Mouse (Mus musculus) kidney, embryonic 15.5 days (tissue): ENCODE measurements around the gene Krt13. TPM values are rescaled to one million over a fixed set of nuclear protein-coding genes. Genes with fewer than 3 reads are reported as not detected.

Experiments
- ATAC-seq: fragments of 200-750 bp; cut with Nextera tagmentation; replicated peaks from 2 replicates; pipeline ENCODE4 v1.8.0; 2017; ENCODE audit warnings: moderate TSS enrichment; ENCODE audit not compliant: low FRiP score
- H3K27ac ChIP-seq: fragments of 300-500 bp; sonication (generic); 2 replicates; pipeline ENCODE4 v1.5.1; 2015; ENCODE audit warnings: mild to moderate bottlenecking, inconsistent platforms
- H3K27me3 ChIP-seq: fragments of 300-500 bp; sonication (generic); 2 replicates; pipeline ENCODE4 v1.6.1; 2015; ENCODE audit warnings: inconsistent platforms
- H3K36me3 ChIP-seq: fragments of 300-500 bp; sonication (generic); 2 replicates; pipeline ENCODE4 v1.6.1; 2015; ENCODE audit warnings: inconsistent platforms
- H3K4me1 ChIP-seq: fragments of 300-500 bp; sonication (generic); 2 replicates; pipeline ENCODE4 v1.6.1; 2015; ENCODE audit warnings: inconsistent platforms
- H3K4me2 ChIP-seq: fragments of 300-500 bp; sonication (generic); 2 replicates; pipeline ENCODE4 v1.6.1; 2015; ENCODE audit warnings: moderate library complexity, mild to moderate bottlenecking, inconsistent platforms
- H3K4me3 ChIP-seq: fragments of 300-500 bp; sonication (generic); replicated peaks from 2 replicates; pipeline ENCODE4 v1.5.1; 2015; ENCODE audit warnings: mild to moderate bottlenecking, inconsistent platforms
- H3K9ac ChIP-seq: fragments of 300-500 bp; sonication (generic); 2 replicates; pipeline ENCODE4 v1.6.1; 2015; ENCODE audit warnings: mild to moderate bottlenecking, inconsistent platforms
- H3K9me3 ChIP-seq: fragments of 300-500 bp; sonication (generic); replicated peaks from 2 replicates; pipeline ENCODE4 v1.6.1; 2016; ENCODE audit warnings: inconsistent platforms
- WGBS: fragments of 180-500 bp; shearing (Covaris S2); methylation state at CpG from one replicate; pipeline ENCODE4 v1.1.7; 2015; ENCODE audit warnings: mixed read lengths; 5-methylcytosine and 5-hydroxymethylcytosine counted together
- polyA plus RNA-seq: library from polyadenylated mRNA; unstranded; fragments of >200 nt; fragmentation: Nextera tagmentation; extraction: Ambion mirVana; gene quantifications from 2 replicates; pipeline ENCODE4 v1.2.1, GENCODE M21; 2015

Gene Krt13
- polyA plus RNA-seq: 0.51 and 0.57 TPM in 2 replicates

DNA sequence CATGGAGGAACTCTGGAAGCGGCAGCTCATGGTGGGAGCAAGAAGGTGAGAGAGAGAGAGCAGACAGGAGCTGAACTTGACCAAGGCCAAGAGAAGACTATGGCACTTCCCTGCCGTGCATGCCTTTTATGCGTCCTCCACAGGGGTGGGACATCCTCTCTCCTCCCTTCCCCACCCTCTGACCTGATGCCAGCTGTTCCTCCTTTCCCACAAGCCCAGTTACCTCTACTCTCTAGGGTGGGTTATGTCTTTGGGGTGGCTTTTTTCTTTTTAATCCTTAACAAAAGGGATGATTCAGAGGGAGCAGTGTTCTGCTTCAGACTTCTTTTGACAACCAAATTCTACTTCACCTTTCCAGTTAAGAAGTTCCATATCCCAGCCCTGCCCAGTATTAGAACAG is at the start of gene Krt13:
Gene Krt13 (minus strand): TSS at position 101 of the 400 bp plus-strand sequence.
- Histone ChIP-seq H3K27ac (no peak within 1 kb of the TSS), H3K4me3 (no peak within 1 kb of the TSS), H3K36me3 (no peaks in the 10 kb centered on the region), H3K27me3 (no peaks in the 10 kb centered on the region; the same call in 1 of the 2 replicates), H3K4me1 (no peaks in the 10 kb centered on the region), H3K4me2 (no peak within 1 kb of the TSS), H3K9me3 (no peaks in the 10 kb centered on the region), H3K9ac (no peak within 1 kb of the TSS)
- no peak for ATAC-seq
- WGBS: 68% methylated on average over 3 of the region's 3 CpGs

DNA sequence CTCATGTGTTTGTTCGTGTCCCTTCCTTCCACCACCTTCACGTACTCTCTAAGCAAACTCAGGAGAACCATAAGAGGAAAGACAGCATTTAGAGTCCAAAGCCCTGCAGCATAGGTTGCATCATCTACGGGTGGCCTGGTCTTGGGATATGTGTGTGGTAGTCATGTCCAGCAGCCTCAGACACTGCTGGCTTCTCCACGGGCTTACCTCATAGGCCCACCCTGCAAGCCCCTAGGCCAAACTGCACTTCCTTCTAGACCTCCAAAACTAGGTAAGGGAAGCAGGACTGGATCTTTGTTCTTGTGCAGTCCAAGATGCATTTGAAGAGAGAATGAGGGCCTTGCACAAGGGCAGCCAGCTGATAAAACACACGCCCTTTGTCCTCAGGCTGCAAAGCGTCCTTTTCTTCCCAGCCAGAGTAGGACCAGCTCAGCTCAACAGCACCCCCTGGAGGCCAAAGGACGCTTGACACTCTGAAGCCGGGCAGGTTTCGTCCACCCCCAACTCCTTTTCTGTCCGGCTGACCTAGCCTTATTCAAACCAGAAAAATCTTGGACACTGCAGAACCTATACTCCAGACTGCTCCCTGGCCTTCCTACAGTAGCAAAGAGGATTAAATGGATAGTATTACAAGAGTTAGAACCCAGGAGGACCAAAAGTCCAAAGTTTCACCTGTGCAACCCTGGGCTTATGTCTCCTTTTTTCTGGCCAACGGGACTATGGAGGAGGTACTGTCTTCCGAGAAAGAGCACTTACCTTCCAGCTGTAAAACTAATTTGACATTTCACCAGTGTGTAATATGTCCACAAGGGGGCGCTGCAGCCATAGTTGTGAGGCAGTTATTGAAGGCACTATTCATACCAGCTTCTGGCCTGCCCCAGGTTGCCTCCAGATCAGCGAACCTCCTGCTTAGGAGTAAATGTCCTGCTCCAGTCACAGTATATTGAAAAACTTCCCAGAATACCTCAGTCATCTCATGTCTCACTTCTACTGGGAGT is 47.7 kb upstream of the Krt13 start:
- Histone ChIP-seq H3K27me3 (no peaks in the 10 kb centered on the region), H3K36me3 (no peaks in the 10 kb centered on the region), H3K4me2 (0 out of 2 replicates have a peak overlapping the region, but pooled peaks have one; percentile 15), H3K4me1 (peaks cover 23% of the 10 kb centered on the region), H3K9me3 (no peaks in the 10 kb centered on the region), H3K27ac (no peak overlapping the region), H3K4me3 (no peak overlapping the region), H3K9ac (no peak overlapping the region)
- WGBS: 28% methylated on average over 14 of the region's 14 CpGs
- 0 out of 2 replicates have a peak, but pooled peaks have one; percentile 33 for ATAC-seq

DNA sequence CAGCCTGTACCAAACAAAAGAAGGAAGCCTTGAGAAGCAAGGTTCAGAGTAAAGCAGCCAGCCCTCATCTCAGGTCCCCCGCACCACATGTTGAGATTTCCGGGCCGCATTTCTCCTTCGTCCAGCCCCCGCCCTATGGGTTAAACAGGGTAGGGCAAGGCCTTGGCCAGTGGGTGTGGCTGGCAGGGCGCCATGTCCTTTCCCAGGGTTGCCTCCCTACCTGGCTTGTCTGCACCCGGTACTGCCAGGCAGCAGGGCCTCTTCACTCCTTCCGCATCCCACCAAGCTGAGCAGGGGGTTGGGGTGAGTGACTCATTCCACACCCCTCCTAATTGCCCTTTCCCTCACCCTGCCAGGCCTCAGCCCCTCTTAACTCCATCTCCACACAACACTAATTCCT is 46.7 kb upstream of the Krt13 start:
- H3K4me3 ChIP-seq: no peak overlapping the region
- H3K4me2 ChIP-seq: no peak overlapping the region
- no peak overlapping the region for H3K27ac ChIP-seq
- H3K4me1 ChIP-seq: peaks cover 24% of the 10 kb centered on the region
- no peak overlapping the region for H3K9ac ChIP-seq
- no peaks in the 10 kb centered on the region for H3K36me3 ChIP-seq
- 53% methylated on average over 8 of the region's 8 CpGs for WGBS
- ATAC-seq: peak; percentile 73; the same call in 1 of the 2 replicates
- H3K9me3 ChIP-seq: no peaks in the 10 kb centered on the region
- H3K27me3 ChIP-seq: no peaks in the 10 kb centered on the region

DNA sequence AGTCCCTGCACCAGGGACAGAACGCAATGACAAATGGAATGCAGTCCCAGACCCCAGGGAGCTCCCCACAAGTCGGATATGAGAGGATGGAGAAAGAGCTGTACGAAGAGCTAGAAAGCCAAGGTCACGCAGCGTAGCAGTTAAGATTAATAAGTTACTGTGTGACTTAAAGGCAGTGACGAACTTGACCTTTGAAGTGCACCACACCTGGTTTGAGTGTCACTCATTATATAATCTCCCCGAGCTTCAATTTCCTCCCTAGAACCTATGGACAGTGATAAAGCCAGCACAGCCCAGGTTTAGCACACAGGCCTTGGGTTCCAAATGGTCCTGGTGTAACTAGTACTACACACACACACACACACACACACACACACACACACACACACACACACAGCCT is 43.0 kb upstream of the Krt13 start:
- WGBS: 30% methylated on average over 7 of the region's 7 CpGs
- H3K27ac ChIP-seq: peak overlapping the region; percentile 68
- H3K27me3 ChIP-seq: no peaks in the 10 kb centered on the region
- peaks cover 24% of the 10 kb centered on the region for H3K4me1 ChIP-seq
- no peaks in the 10 kb centered on the region for H3K36me3 ChIP-seq
- H3K4me3 ChIP-seq: no peak overlapping the region
- H3K9me3 ChIP-seq: no peaks in the 10 kb centered on the region
- no peak overlapping the region for H3K9ac ChIP-seq
- no peak overlapping the region for H3K4me2 ChIP-seq
- 0 out of 2 replicates have a peak, but pooled peaks have one; percentile 20 for ATAC-seq

DNA sequence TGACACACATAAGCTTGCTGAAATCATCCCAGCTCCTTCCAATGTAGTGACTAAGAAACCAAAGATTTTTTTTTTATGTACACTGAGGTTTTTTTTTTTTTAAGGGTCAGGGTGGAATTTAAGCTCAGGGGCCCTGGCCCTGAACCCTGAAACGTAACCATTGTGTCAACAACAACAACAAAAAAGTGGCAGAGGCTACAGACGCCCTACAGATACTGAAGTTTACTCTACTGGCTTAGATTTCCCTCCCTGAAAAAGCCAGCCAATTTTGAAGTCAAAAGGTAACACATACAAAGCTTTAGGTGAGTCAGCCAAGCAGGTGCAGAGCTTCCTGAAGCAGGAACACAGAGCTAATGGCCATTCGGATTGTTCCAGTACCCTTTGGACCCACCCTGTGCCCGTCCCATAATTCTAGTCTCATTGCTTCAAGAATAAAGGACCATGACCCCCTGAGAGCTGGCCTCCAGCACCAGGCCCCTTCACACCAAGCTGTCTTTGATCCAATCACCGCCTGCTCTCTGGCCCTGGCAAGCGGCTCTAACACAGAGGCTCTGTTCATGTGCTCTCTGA is 36.6 kb upstream of the Krt13 start:
- ATAC-seq: no peak
- 0 out of 2 replicates have a peak, but pooled peaks cover 9% of the 10 kb centered on the region for H3K4me1 ChIP-seq
- H3K4me2 ChIP-seq: no peak overlapping the region
- no peak overlapping the region for H3K27ac ChIP-seq
- H3K27me3 ChIP-seq: no peaks in the 10 kb centered on the region
- H3K9ac ChIP-seq: no peak overlapping the region
- WGBS: 48% methylated on average over 6 of the region's 6 CpGs
- H3K9me3 ChIP-seq: no peaks in the 10 kb centered on the region
- no peak overlapping the region for H3K4me3 ChIP-seq
- H3K36me3 ChIP-seq: no peaks in the 10 kb centered on the region

DNA sequence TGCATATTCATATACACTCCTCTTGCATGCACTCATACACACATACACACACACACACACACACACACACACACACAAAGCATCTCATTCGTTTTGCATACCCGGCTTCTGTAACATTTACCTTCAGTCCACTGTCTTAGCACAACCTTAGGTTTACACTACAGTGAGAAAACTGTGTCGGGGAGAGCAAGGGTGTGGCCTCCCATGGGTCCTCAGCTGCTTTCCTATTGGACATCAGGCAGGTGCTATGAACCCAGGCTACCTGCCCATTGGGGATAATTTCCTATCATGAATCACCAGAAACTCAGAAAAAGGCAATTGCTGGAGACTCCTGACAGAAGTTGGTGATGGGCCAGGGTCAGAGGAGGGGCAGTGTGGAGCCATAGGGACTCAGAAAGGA is 36.0 kb upstream of the Krt13 start:
- H3K4me3 ChIP-seq: no peak overlapping the region
- no peaks in the 10 kb centered on the region for H3K27me3 ChIP-seq
- H3K36me3 ChIP-seq: no peaks in the 10 kb centered on the region
- no peak overlapping the region for H3K4me2 ChIP-seq
- H3K4me1 ChIP-seq: 0 out of 2 replicates have a peak, but pooled peaks cover 9% of the 10 kb centered on the region
- no peak overlapping the region for H3K9ac ChIP-seq
- WGBS: 73% methylated on average over 3 of the region's 3 CpGs
- no peak overlapping the region for H3K27ac ChIP-seq
- ATAC-seq: no peak
- H3K9me3 ChIP-seq: no peaks in the 10 kb centered on the region

DNA sequence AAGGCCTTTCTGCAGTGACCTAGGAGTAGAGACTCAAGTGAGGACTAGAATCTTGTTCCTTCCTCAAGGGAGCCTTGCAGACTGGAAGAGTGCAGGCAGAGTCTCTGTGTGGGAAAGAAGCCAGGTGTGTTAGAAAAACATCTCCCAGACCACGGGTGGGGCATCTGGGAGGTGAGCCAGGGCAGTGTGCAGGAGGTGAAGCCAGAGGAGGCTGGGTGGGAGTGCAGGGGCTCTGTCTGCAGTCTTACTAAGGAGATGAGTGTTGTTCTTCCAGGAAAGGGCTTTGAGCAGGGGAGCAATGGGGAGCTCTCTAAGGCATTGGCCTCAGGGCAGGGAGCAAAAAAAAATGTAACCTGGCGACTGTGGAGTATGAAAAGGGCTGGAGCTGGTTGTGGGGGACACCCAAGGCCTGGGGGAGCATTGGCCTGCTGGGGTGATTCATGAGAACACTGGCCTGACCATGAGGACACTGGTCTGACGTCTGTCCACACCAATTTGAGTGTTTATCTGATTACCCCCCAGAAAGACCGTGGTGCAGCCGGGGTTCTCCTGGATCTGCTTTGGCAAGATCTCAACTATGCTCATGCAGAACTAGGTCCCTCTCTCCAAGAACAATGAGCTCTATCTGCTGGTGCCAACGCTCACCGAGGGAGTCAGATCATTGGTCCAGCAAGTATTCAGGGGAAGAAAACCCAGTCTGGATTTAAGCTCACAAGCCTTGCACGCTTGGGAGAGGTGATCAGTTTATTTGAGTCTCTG is 34.3 kb upstream of the Krt13 start:
- H3K9me3 ChIP-seq: no peaks in the 10 kb centered on the region
- WGBS: 63% methylated on average over 8 of the region's 8 CpGs
- no peak overlapping the region for H3K4me2 ChIP-seq

DNA sequence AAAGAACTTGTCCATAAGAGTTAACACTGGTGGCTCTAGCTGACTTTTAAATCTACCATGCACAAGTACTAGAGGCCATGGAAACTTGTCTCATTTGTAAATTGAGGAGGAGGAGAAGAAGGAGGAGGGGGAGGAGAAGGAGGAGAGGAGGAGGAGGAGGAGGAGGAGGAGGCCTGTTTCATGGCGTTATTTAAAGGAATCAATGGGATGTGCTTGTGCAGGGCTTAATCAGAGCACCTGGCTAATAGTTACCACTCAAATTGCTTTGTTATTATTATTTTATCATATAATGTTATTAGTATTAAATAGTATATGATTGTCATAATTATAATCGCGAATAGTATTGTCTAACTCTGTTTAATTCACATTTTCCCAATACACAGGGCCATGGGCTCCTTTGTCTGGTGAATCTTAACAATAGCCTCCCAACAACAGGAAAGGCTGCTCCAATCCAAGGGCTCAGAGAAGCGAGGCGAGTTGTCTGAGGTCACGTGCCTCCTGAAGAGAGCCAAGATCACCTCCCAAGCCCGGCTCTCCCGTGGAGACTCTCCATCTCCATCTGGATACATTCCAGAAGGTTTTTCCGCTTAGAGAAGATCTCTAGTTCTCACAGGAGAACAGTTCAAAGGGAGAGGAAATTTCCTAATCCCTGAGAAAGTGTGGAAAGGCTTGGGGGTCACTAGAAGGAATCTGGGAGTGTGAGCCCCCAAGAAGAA is 27.4 kb upstream of the Krt13 start, which contains the start of gene Krt19:
Gene Krt19 (minus strand): TSS at position 51 of the 716 bp plus-strand sequence.
- Histone ChIP-seq H3K4me2 (no peak within 1 kb of the TSS), H3K9me3 (no peaks in the 10 kb centered on the region), H3K27ac (0 out of 2 replicates have a peak within 1 kb of the TSS, but pooled peaks have one; percentile 2), H3K4me1 (peaks cover 39% of the 10 kb centered on the region), H3K9ac (no peak within 1 kb of the TSS), H3K36me3 (no peaks in the 10 kb centered on the region), H3K27me3 (peaks cover 30% of the 10 kb centered on the region), H3K4me3 (no peak within 1 kb of the TSS)
- WGBS: 49% methylated on average over 9 of the region's 9 CpGs
- ATAC-seq: no peak

More for the DNA sequence above, 34.3 kb upstream of the Krt13 start:
- H3K36me3 ChIP-seq: no peaks in the 10 kb centered on the region
- no peak for ATAC-seq
- no peak overlapping the region for H3K4me3 ChIP-seq
- H3K4me1 ChIP-seq: 0 out of 2 replicates have a peak, but pooled peaks cover 9% of the 10 kb centered on the region
- H3K27ac ChIP-seq: no peak overlapping the region
- H3K9ac ChIP-seq: no peak overlapping the region
- H3K27me3 ChIP-seq: no peaks in the 10 kb centered on the region

DNA sequence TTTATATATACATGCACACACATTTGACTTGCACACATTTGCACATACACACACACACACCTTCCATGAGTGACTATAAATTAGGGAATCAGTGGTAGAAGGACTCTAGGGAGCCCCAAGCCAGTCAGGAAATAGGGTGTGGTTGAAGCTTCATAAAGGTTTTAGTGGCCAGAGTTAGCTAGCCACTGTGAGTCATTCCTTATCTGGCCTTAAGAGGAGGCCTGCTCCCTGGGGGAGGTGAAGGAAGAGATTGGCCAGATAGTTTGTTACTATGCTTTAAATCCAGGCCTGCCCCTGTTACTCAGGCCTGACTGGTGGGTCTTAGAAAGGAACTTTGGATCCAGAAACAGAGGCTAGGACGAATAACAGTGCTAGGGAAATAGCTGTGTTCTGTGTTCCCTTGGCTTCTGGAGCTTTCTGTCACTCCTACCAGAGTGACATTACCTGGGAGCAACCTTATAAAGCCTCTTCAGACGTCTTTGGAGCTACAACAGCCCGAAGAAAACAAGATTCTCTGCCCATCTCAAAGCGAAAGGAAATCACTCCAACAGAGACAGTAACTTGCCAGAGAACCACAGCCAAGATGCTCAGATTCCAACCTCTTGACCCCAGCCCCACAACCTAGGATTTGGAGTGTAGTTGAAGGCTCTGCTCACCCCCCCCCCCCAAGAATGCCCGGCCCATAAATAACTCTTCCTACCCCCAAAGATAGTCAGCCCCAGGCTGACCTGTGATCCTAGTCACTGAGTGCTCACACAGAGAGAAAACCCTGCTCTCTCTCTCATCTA is 26.4 kb upstream of the Krt13 start:
- Histone ChIP-seq H3K4me3 (no peak overlapping the region), H3K27me3 (peaks cover 32% of the 10 kb centered on the region), H3K9me3 (no peaks in the 10 kb centered on the region), H3K9ac (no peak overlapping the region), H3K4me1 (peaks cover 38% of the 10 kb centered on the region), H3K4me2 (no peak overlapping the region), H3K27ac (no peak overlapping the region), H3K36me3 (no peaks in the 10 kb centered on the region)
- 46% methylated on average over 5 of the region's 5 CpGs for WGBS
- ATAC-seq: no peak

DNA sequence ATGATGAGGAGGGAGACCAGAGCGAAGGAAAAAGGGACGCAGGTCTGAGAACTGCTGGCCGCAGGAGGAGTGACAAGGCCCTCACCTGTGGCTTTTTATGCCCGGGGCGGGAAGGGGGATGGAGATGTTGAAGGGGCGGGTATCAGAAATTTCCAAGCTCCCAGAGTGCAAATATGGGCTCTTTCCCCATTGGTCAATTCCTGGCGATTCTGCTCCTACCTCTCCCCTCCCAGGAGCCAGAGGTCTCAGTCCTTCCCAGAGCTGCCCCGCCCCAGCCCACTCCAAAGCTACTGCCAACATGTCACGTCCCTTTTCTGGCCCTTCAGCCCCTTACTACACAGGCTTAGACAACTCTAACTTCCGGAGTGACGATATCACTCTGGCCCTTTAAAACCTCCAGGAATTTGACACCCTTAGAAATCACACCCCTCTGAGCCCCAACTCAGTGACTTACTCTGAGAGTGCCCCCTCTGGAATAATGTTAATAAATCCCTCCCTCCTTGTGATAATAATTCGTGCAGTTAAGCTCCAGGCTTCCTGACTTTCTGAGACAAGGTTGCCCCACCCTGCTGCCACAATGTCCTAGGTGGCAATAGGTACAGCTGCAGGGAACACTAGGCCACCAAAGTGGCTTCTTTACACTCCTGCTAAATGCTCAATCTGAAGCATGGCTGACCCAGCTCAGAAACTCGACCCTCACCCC is 24.6 kb upstream of the Krt13 start:
- peaks cover 32% of the 10 kb centered on the region for H3K27me3 ChIP-seq
- 0 out of 2 replicates have a peak, but pooled peaks have one; percentile 44 for ATAC-seq

More for the DNA sequence above, 24.6 kb upstream of the Krt13 start:
- whole genome bisulfite sequencing: under 1% methylated on average over 13 of the region's 13 CpGs
- peak overlapping the region; percentile 72 for H3K4me2 ChIP-seq
- peak overlapping the region; percentile 42 for H3K4me3 ChIP-seq
- no peaks in the 10 kb centered on the region for H3K9me3 ChIP-seq
- no peaks in the 10 kb centered on the region for H3K36me3 ChIP-seq
- peaks cover 40% of the 10 kb centered on the region for H3K4me1 ChIP-seq
- no peak overlapping the region for H3K27ac ChIP-seq
- peak overlapping the region; percentile 16; the same call in 1 of the 2 replicates for H3K9ac ChIP-seq
